Mouse (Mus musculus): ENCODE results near the gene Mmp7.

Mmp7 gene

DNA sequence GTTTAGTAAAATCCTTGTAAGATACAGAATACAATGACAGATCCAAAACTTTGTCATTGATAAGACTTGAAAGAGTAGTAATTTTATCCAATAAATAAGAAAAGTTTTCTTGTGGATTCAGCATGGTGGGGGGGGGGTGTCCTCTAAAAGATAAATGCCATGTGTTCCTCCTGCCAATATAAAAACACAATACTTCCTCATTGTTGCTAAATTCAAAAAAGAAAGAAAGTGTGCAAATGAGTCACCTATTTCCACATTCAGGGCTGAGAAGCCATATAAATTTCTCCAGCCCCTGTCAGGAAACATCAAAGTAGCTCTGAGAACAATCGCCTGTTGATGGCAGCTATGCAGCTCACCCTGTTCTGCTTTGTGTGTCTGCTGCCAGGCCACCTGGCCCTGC, at the start of gene Mmp7:
TSS of gene Mmp7 (plus strand) at position 301 of the 400 bp plus-strand sequence.
- DNase-seq, result no peak

DNA sequence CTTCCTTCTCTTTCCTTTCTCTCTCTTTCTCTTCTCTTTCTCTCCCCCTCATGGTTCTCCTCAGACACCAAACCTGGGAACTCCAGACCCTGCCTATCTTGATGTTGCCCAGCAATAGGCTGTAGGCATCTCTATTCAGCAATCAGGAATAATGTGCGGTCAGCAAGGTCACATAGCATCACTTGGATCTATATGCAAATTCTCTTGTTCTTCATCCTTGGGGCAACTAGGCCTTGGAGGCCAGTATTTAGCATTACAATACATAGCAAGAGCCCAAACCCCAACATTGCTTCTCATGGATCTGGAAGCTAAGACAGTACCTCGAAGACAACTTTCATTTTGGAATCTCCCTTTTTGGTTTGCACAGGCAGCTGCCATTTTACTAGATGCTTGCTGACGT, 44.0 kb upstream of the Mmp7 start:
- DNase-seq, result no peak

DNA sequence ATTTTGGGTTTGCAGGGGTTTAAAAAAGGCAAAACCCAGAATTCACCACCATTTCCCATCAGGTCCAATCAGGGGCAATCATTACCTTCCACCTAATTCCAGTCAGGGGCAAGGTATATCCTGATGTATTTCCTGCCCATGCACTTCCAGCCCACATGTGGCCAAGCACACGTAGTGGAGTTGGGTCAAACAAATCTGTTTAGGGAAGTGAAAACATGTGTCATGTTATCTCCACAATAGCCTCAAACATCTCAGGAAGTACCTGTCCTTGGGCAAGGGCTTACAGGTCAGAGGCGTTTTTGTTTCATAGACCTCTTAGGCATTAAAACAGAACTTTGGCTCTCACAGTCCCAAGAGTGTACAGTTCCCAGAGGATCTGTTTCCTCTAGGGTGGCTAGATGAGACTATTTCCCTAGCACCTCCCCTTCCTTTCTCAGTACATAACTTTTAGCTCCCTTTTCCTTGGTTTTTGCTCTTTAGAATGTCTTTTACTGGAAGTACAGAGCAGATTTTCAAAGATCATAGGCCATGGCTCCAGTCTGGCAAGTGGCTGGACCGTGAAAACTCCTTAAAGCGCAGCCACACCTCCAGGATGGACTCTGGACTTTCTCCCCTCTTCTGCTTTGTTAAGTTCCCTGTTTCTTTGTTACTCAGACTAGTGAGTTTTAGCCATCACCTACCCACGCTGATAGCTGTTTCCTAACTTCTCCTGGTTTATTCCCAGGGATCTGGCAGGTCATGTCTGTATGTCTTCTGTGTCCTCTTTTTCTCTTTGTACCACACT, 41.3 kb upstream of the Mmp7 start:
- DNase-seq, result no peak

DNA sequence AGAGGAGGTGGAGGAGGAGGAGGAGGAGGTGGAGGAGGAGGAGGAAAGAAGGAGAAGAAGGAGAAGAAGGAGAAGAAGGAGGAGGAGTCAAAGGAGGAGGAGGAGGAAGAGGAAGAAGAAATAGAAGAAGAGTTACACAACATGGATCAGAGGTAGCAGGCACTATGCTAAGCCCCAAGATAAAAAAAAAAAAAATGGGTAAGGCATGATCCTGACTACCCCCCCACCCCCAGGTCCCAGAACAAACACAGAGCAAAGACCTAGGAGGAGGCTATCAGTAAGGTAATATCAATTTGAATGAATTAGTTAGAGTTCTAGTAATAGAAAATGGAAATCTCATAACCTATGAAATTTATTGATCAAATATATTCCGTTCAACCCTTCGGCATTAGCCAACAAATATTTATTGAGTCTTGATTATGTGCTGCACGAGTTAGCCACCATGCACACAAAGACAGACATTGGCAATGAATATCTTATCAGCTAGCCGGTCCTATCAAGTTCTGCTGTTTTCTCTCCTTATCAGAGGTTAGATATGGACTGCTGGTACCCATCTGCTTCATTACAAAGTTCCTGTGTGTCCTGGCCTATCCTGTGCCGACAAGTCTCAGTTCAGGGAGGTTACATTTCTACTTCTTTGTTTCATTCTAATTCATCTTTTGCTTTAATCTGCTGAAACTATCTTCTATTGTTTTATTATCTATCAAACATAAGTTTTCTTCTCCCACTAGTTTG, 39.4 kb upstream of the Mmp7 start:
- DNase-seq, result no peak

DNA sequence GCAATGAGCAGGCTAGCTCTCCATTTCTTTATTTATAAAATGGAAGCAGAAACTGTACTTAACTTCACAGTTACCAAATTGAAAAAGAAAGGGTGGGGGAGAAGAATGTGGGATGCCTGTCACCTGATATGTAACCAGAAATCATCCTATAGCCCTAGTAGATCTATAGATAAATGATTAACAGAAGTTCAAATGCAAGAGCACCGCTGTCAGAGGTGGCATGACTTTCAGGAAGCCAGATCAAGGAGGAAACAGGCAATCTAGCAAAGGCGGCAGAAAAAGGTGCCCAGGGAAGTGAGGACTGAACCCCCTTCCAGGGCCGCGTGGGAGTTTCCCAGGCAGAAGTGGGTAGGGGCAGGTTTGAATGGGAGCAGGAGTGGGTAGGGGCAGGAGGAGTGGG, 33.9 kb upstream of the Mmp7 start:
- no peak for DNase-seq

DNA sequence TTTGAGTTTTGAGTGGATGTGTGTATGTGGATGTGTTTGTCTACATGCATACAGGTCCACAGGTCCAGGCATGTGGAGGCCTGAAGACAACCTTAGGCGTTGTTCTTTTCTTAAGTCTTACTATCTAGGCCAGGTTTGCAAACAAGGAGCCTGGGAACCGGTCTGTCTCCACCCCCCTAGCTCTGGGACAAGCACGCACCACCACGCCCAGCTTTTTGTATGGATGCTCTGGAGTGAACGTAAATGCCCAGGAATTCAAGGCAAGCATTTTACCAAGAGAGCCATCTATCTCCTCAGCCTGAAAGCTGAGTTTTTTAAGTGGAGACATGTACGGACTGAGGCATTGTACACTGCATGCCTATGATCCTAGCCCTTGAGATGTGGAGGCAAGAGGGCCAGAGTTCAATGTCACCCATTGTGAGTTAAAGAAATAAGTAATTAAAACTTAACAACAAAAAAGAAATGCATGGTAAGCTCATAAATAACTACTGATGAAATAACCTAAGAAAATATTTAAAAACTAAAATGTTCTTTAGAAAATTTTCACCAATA, 32.3 kb upstream of the Mmp7 start:
- no peak for DNase-seq

DNA sequence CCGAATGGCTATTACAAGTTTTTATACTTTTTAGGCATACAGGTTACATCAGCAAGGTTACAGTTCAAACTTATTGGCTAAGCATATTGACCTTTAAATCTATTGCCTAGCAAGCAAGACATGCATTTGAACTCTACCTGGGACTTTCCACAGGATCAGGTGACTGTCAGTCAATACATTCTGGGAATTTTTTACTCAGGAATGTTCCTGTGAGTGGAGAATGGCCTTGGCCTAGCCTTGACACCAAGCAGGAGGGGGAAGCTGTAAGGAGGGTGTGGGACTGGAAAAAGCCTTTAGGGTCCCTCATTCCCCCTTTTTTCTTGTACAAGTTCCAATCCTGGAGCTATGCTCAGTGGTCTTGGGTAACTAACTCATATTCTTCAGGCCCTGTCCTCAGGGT, 30.5 kb upstream of the Mmp7 start:
- DNase-seq, result no peak

DNA sequence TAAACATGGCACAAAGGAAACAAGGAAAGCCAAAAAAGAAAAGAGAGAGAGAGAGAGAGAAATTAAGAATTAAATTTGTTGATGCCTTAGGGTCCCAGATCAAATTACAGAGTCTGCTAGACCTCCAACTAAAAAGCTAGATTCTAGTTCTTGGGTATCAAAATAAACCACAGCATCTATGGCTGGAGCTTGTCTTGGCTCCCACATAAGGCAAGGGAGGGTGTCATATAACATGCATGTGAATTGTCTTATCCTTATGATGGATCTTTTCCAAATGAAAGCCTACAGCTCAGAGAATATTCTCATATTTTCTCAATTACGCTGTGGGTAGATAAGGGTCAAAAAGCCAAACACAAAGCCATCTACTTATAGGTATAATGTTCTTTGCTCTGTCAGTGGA, 22.2 kb upstream of the Mmp7 start:
- no peak for DNase-seq

DNA sequence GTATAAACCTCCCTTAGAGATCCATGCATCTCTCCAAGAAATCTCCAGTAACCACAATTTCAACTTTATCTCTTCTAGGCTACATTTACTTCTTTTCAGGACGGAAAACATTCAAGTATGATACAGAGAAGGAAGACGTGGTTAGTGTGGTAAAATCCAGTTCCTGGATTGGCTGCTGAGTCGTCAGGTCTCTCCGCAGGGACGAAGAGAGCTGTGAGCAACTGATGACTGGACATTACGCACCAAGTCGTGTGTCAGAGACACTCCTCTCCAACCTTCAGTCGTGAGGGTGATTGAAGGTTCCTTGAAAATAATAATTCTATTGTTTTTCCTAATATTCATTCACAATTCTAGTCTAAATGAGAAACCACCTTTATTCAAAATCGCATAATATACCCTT, 18.9 kb upstream of the Mmp7 start:
- DNase-seq, result no peak

DNA sequence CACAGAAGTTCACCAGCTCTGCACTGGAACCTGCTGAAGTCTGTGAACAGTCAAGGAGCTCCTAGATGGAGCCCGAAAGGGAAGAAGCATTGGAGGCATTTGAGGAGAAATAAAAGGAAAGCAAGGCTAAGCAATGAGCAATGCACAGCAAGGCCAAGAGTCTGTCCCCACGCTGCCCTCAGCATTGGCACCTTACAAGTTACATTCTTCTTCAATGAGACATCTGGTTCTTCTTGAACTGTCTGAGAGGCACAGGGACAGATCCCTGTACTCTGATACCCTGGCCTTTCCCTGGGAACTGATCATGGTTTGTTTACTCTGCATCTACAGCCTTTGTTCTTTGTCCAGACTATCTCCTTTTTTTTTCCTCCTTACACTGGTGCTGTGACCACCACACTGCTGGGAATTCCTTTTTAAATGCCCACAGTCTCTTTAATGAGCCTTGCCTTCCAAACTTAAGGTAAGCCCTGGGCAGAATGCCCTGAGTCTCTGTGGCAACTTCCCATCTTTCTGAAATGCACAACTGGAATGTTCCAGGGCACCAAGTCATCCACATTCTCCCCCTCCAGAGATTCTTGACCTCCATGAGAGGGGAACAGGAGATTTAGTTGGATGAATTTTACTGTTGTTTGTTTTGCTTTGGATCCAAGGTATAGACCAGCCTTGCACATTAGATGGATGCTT, 13.6 kb upstream of the Mmp7 start:
- no peak for DNase-seq

DNA sequence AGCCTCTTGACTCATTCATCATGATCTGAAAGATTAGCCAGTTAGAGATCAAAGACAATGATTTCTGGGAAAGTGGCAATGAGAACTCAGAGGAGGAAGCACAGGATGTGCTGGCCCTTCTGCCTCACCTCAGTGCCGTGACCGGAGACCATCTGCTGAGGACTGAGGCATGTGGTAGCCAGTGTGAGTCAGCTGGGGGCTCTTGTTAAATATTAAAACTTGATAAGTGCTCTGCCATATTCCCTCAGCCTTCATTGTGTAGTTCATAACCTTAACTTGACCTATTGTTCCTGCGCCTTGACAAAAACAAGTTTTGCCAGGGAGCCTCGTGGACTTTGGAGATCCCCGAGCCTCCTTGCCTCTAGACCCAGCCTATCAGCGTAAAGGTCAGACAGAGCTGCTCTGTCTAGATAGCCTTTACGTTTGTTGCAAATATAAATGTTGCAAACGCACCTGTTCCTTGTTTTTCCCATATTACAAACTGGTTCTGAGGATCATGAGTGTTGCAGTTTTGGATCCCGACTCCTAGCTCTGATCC, 9.7 kb upstream of the Mmp7 start:
- no peak for DNase-seq

DNA sequence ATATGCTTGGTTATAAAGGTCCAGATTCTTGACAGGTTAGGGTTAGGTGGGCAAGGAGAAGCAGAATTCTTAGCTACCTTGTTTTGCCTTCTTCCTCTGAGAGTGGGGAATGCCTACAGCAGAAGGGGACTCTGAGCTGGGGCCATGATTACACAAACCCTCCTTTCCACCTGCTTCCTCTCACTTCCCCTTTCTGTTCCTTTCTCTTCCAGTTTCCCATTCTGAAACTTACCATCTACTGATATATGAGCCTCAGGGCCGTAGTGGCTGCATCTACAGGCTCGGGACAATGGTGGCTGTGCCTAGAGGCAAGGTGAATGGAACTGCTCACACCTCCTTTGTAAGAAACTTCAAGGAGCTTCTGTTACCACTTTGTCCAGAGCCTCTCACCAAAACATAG, 5.9 kb upstream of the Mmp7 start:
- DNase-seq, result no peak

DNA sequence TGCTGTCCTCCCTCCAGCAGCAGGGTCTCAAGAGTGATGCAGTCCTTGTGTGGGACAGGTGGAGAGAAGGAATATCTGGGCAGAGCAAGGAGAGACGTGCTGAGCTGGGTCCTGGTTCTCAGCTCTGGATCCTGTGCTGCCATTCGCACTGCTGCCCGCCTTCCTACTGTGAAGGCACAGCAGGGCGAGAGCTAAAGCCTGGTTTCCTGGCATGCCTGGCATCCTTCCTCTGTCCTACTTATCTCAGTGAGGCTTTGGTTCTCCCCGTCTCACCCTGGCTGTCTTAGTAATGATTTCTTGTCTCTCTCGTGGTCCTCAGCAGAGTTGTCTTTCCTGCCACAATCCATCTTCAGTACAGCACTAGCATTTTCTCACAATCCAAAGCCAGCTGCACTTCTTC, 2.1 kb upstream of the Mmp7 start:
- no peak for DNase-seq

DNA sequence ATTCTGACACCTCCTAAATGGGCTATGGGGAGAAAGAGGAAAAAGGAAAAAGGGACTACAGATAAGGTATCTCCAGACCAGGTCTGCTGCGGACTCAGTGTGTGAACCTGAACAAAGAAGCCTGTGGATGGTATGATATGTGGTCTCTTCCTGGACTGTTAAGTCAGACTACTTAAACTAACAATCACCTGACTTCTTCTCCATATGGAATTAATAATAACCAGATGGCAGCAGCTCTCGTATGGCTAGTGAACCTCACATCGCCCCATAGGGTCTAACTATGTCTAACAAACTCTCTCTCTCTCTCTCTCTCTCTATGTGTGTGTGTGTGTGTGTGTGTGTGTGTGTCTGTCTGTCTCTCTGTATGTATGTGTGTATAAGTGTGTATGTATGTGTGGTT, 2.1 kb downstream of the Mmp7 start:
- DNase-seq, result no peak

DNA sequence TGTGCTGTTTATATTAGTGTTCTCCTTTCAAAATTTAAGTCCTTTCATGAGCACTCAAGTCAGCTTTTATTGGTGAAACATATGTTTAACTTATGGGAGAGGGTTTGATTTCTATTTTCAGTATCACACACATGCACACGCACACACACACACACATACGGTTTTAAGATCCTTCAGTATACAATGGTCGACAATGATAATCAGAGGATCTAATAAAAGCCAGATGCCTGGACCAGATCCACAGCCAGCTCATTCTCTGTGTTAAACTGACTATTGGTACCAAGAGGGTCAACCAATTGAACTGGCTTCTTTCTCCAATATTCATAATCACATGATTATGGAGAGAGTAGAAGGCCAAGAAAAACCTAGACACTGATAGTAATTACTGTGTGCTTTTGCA, 3.8 kb downstream of the Mmp7 start:
- DNase-seq, result no peak

DNA sequence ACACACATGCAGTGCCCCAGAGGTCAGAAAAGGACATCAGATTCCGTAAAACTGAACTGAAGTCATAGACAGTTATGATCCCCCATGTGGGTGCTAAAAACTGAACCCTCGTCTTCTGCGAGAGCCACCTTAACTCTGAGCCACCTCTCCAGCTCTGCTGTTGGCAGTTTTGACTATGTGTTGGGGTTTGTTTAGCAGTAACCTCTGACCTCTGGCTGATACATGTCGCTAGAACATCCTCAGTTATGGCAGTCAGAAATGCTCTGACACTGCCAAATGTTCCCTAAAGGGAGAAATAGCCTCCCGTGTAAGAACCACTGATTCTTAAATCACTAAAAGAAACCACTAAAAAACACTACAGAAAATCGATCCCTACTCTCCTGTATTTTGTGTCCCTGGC, 16.8 kb downstream of the Mmp7 start:
- no peak for DNase-seq

DNA sequence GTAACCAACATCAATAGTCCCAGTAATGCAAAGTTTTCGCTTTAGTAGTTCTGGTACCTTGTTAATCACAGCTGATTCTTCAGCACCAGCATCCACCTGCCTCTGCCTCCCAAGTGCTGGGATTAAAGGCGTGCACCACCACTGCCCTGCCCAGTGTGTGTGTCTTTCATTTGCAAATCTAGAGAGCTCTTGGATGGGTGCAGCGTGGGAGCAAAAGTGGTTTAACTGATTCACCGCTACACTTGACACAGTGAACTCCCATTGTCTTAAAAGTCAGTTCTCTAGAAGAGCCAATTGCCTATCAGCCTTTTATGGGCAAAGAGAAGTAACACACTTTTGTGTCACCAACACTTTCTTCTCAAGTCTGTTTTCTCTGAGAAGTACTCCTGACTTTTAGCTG, 19.3 kb downstream of the Mmp7 start:
- no peak for DNase-seq

DNA sequence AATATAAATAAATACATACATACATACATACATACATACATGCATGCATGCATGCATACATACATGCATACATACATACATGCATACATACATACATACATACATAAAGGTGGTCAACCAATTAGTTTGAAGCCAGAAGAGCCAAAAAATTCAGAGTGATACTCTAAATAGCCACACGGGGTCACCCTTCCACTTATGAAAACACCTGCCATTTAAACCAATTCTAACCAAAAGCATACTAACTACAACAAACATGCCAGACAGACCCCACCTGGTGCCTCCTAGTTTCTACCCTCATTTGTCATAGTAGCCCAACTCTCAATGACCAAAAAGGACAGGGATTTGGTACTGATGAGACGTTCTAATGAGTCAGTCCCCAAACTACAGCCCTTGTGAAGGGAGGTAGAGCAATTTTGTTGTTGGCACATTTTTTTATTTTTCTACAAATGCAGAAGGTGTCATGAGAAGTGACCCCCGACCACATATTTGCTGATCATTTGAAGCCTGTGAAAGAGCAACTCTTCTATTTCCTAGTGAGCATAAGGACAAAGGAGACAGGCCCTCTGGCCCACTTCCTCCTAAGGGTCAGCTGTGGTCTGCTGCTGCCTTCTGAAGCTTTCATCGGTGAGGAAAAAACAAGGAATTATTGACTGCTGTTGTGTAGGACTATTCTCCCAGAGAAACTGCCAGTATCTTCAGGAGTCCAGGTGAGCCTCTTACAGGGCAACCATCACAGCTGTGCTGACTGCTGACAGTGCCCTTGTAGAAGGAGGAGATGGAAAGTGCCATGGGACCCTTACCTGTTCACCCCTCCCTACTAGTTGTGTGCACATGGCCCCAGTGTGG, 22.4 kb downstream of the Mmp7 start:
- DNase-seq, result peak; percentile 18

DNA sequence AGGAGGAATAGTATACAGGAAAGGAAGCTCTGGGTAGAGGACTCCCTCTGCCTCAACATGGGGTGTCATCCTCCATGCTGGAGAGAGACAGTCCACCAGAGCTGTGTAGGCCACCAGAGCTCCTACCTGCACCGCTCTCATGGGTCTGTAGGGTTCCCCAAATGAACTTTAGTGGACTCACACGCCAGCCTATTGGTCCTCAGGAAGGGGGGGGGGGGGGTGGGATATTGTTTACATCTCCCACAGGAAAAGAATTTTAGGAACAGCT, 23.0 kb downstream of the Mmp7 start:
- DNase-seq, result no peak

DNA sequence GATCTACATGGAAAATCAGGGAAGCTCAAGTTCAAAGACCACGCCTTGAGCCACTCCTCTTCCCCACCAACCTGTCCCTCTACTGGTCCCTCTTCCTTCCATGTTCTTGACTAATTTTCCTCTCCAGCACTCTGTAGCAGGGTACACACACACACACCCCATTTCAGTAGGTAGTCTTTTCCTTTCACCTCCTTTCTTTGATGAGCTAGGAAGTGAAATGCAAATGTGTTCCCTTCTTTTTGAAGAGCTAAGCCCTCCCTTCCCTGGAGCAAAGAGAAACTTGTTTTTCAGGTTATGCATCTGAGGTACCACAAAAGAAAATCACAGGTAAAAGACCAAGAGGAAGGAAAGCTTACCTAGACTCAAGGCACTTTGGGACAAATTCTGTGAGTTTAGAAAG, 29.7 kb downstream of the Mmp7 start:
- no peak for DNase-seq

DNA sequence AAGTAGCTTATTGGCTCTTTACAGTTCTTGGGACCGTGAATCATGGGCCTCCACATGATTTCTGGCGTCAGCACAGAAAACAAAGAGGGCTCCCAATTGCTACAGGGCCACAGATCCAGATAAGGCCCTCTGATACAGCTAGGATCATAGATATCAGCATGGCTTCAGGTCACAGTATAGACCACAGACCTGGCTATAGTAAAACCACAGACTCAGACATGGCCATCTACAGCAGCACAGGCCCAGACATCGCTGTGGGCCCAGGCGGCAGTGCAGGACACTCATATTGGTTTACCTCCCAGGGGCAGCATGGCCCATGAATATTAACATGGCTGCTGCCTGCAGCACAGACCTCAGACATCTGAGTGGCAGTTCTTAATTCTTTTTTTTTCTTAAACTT, 37.1 kb downstream of the Mmp7 start:
- DNase-seq, result no peak

DNA sequence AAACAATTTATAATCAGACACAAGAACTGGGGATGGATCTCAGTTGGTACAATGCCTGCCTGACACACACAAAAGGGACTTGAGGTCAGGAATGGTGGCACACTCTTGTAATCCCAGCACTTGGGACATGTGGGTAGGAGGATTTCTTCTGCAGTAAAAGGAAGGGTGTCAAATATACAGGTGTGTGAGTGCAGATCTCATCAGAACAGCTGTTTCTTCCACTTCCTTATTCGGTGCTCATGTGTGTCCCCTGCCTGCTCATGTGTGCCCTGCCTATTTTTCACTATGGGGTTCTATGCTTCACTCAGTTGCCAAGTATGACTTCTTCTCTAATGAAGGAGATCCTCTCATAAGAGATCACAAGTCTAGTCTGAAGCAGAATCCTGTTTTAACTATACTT, 50.8 kb downstream of the Mmp7 start:
- DNase-seq, result no peak

DNA sequence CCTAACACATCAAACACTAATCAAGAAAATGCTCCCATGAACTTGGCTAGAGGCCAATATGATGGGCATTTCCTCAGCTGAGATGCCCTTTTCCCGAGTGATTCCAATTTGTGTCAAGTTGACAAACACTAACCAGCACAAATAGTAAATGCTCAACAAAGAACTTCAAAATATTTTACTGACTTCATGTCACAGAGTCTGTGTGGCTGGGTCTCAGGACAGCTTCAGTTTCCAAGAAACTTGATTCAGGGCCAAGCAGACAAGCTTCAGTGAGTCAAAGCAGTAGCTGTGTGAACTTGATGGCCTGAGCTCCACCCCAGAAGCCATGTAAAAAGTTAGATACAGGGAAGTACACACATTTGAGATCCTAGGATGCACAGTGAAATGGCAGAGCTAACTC, 52.3 kb downstream of the Mmp7 start:
- DNase-seq, result no peak
